Mouse (Mus musculus): Measurements from ENCODE around the gene Nav2.

GRCm38 (mm10) chr7:49119016-49119415, 210.5 kb downstream of the Nav2 start:
- TF ChIP-seq POLR2A (IDR thresholded peaks at IDR 0.05; ENCODE audit: borderline replicate concordance, extremely low read depth, insufficient read depth, insufficient read length, poor library complexity, severe bottlenecking) (no peak), CTCF (IDR thresholded peaks at IDR 0.05; ENCODE audit: borderline replicate concordance, extremely low read depth, insufficient read depth, insufficient read length) (no peak)
